Mouse (Mus musculus) olfactory bulb, adult 2 months (tissue): ENCODE measurements around the gene Matn4.

Experiments used
- CTCF ChIP-seq: fragments of 200-500 bp; IDR thresholded peaks from 2 replicates; pipeline ENCODE4 v1.5.1; 2012; ENCODE audit warnings: low read depth, mild to moderate bottlenecking, low read length, moderate library complexity; ENCODE audit not compliant: insufficient read depth
- POLR2A ChIP-seq: fragments of 200-500 bp; IDR thresholded peaks from 2 replicates; pipeline ENCODE4 v1.6.1; 2012; ENCODE audit warnings: mild to moderate bottlenecking, low read depth, low read length, moderate library complexity; ENCODE audit not compliant: insufficient read depth

GRCm38 (mm10) chr2:164396076-164396475, 8.9 kb downstream of the Matn4 start:
- TF ChIP-seq POLR2A (no peak), CTCF (no peak)
